Mouse (Mus musculus) heart, embryonic 12.5 days (tissue): Measurements from ENCODE around the gene Cryz. TPM values are rescaled to one million over a fixed set of nuclear protein-coding genes. Genes with fewer than 3 reads are reported as not detected.

ENCODE experiments used
- ATAC-seq: fragments of 200-750 bp; cut with Nextera tagmentation; 2 replicates; pipeline ENCODE4 v1.8.0; 2017; ENCODE audit warnings: moderate TSS enrichment, moderate library complexity; ENCODE audit not compliant: insufficient number of reproducible peaks, low FRiP score
- H3K27ac ChIP-seq: fragments of 300-500 bp; sonication (generic); 2 replicates; pipeline ENCODE4 v1.5.1; 2016; ENCODE audit warnings: mild to moderate bottlenecking, moderate library complexity; ENCODE audit not compliant: poor library complexity, severe bottlenecking
- H3K27me3 ChIP-seq: fragments of 300-500 bp; sonication (generic); replicated peaks from 2 replicates; pipeline ENCODE4 v1.6.1; 2016; ENCODE audit warnings: mild to moderate bottlenecking, moderate library complexity
- H3K36me3 ChIP-seq: fragments of 300-500 bp; sonication (generic); 2 replicates; pipeline ENCODE4 v1.6.1; 2016; ENCODE audit warnings: mild to moderate bottlenecking, moderate library complexity
- H3K4me1 ChIP-seq: fragments of 300-500 bp; sonication (generic); replicated peaks from 2 replicates; pipeline ENCODE4 v1.6.1; 2016; ENCODE audit warnings: mild to moderate bottlenecking
- H3K4me2 ChIP-seq: fragments of 300-500 bp; sonication (generic); 2 replicates; pipeline ENCODE4 v1.6.1; 2016; ENCODE audit warnings: mild to moderate bottlenecking, moderate library complexity
- H3K4me3 ChIP-seq: fragments of 300-500 bp; sonication (generic); 2 replicates; pipeline ENCODE4 v1.5.1; 2016; ENCODE audit warnings: mild to moderate bottlenecking
- H3K9ac ChIP-seq: fragments of 300-500 bp; sonication (generic); 2 replicates; pipeline ENCODE4 v1.6.1; 2016; ENCODE audit warnings: mild to moderate bottlenecking, moderate library complexity
- H3K9me3 ChIP-seq: fragments of 300-500 bp; sonication (generic); replicated peaks from 2 replicates; pipeline ENCODE4 v1.6.1; 2016; ENCODE audit warnings: mild to moderate bottlenecking, moderate library complexity
- WGBS: fragments of 180-500 bp; shearing (Covaris S2); methylation state at CpG from one replicate; pipeline ENCODE4 v1.1.7; 2016; 5-methylcytosine and 5-hydroxymethylcytosine counted together
- polyA plus RNA-seq: library from polyadenylated mRNA; unstranded; fragments of >200 nt; fragmentation: Nextera tagmentation; extraction: Ambion mirVana; gene quantifications from 2 replicates; pipeline ENCODE4 v1.2.1, GENCODE M21; 2016

The Cryz gene
- polyA plus RNA-seq, result 10.5 and 12.1 TPM in 2 replicates

- peak within 1 kb of the TSS; percentile 96 for H3K27ac ChIP-seq
- H3K9ac ChIP-seq, result peak within 1 kb of the TSS; percentile 91
- H3K4me1 ChIP-seq, result peaks cover 8% of the 10 kb centered on the region
- peak within 1 kb of the TSS; percentile 96 for H3K4me3 ChIP-seq
- peak; percentile 84 for ATAC-seq
- peaks cover 29% of the 10 kb centered on the region for H3K36me3 ChIP-seq
- H3K9me3 ChIP-seq, result no peaks in the 10 kb centered on the region
- WGBS, result under 1% methylated on average over 25 of the region's 25 CpGs
- peak within 1 kb of the TSS; percentile 87 for H3K4me2 ChIP-seq
- no peaks in the 10 kb centered on the region for H3K27me3 ChIP-seq
These were observed at the start of gene Cryz for GRCm38 (mm10) chr3:154596488-154596933. Gene Cryz (plus strand): TSS chr3:154596711.

- Histone ChIP-seq H3K4me2 (peak overlapping the region; percentile 60), H3K27me3 (peaks cover 33% of the 10 kb centered on the region)
These were observed 48.7 kb upstream of the Cryz start for GRCm38 (mm10) chr3:154547549-154548426.

GRCm38 (mm10) chr3:154548868-154549301 lies 47.6 kb upstream of the Cryz start:
- ATAC-seq, result no peak
- Histone ChIP-seq H3K27ac (no peak overlapping the region), H3K4me3 (no peak overlapping the region), H3K36me3 (no peaks in the 10 kb centered on the region), H3K4me1 (peaks cover 11% of the 10 kb centered on the region), H3K27me3 (peaks cover 33% of the 10 kb centered on the region), H3K9ac (no peak overlapping the region), H3K9me3 (no peaks in the 10 kb centered on the region), H3K4me2 (0 out of 2 replicates have a peak overlapping the region, but pooled peaks have one; percentile 11)
- 20% methylated on average over 8 of the region's 8 CpGs for WGBS

More at GRCm38 (mm10) chr3:154547549-154548426, 48.7 kb upstream of the Cryz start:
- Histone ChIP-seq H3K4me1 (peaks cover 11% of the 10 kb centered on the region), H3K9ac (no peak overlapping the region), H3K27ac (no peak overlapping the region), H3K4me3 (peak overlapping the region; percentile 35), H3K36me3 (no peaks in the 10 kb centered on the region), H3K9me3 (no peaks in the 10 kb centered on the region)
- ATAC-seq, result no peak
- WGBS, result 8% methylated on average over 20 of the region's 20 CpGs

GRCm38 (mm10) chr3:154550326-154551034 lies 46.0 kb upstream of the Cryz start:
- peaks cover 28% of the 10 kb centered on the region for H3K27me3 ChIP-seq
- ATAC-seq, result no peak
- H3K9me3 ChIP-seq, result no peaks in the 10 kb centered on the region

GRCm38 (mm10) chr3:154551035-154551411 lies 45.5 kb upstream of the Cryz start:
- no peaks in the 10 kb centered on the region for H3K36me3 ChIP-seq
- H3K9me3 ChIP-seq, result no peaks in the 10 kb centered on the region
- no peak overlapping the region for H3K27ac ChIP-seq
- no peak overlapping the region for H3K4me2 ChIP-seq
- no peak overlapping the region for H3K4me3 ChIP-seq
- H3K4me1 ChIP-seq, result peaks cover 11% of the 10 kb centered on the region
- no peak for ATAC-seq
- peaks cover 25% of the 10 kb centered on the region for H3K27me3 ChIP-seq
- 60% methylated on average over 5 of the region's 5 CpGs for WGBS
- no peak overlapping the region for H3K9ac ChIP-seq

More at GRCm38 (mm10) chr3:154550326-154551034, 46.0 kb upstream of the Cryz start:
- no peak overlapping the region for H3K27ac ChIP-seq
- H3K4me3 ChIP-seq, result no peak overlapping the region
- H3K4me1 ChIP-seq, result peaks cover 11% of the 10 kb centered on the region
- H3K36me3 ChIP-seq, result no peaks in the 10 kb centered on the region
- WGBS, result 58% methylated on average over 17 of the region's 17 CpGs
- H3K4me2 ChIP-seq, result no peak overlapping the region
- H3K9ac ChIP-seq, result no peak overlapping the region

- no peak overlapping the region for H3K9ac ChIP-seq
- H3K36me3 ChIP-seq, result no peaks in the 10 kb centered on the region
- H3K4me3 ChIP-seq, result no peak overlapping the region
- H3K4me2 ChIP-seq, result no peak overlapping the region
- H3K27me3 ChIP-seq, result no peaks in the 10 kb centered on the region; the same call in 1 of the 2 replicates
- H3K4me1 ChIP-seq, result peaks cover 7% of the 10 kb centered on the region; the same call in 1 of the 2 replicates
- no peaks in the 10 kb centered on the region for H3K9me3 ChIP-seq
- no peak overlapping the region for H3K27ac ChIP-seq
- 88% methylated on average over 3 of the region's 3 CpGs for WGBS
- ATAC-seq, result no peak
These were observed 34.3 kb upstream of the Cryz start for GRCm38 (mm10) chr3:154562192-154562591.

- Histone ChIP-seq H3K9me3 (no peaks in the 10 kb centered on the region), H3K4me1 (peaks cover 7% of the 10 kb centered on the region; the same call in 1 of the 2 replicates), H3K4me2 (no peak overlapping the region), H3K27ac (no peak overlapping the region), H3K9ac (no peak overlapping the region), H3K36me3 (no peaks in the 10 kb centered on the region), H3K27me3 (peaks cover 6% of the 10 kb centered on the region; the same call in 1 of the 2 replicates), H3K4me3 (no peak overlapping the region)
- no peak for ATAC-seq
- WGBS, result 63% methylated on average over 3 of the region's 3 CpGs
These were observed 31.1 kb upstream of the Cryz start for GRCm38 (mm10) chr3:154565437-154565836.

GRCm38 (mm10) chr3:154570029-154570575 lies 26.4 kb upstream of the Cryz start:
- Histone ChIP-seq H3K4me1 (peaks cover 5% of the 10 kb centered on the region), H3K27me3 (peaks cover 9% of the 10 kb centered on the region; the same call in 1 of the 2 replicates), H3K27ac (no peak overlapping the region), H3K9ac (no peak overlapping the region), H3K4me3 (no peak overlapping the region), H3K9me3 (no peaks in the 10 kb centered on the region), H3K36me3 (no peaks in the 10 kb centered on the region), H3K4me2 (peak overlapping the region; percentile 14; the same call in 1 of the 2 replicates)
- WGBS, result 53% methylated on average over 14 of the region's 14 CpGs
- no peak for ATAC-seq

- H3K36me3 ChIP-seq, result no peaks in the 10 kb centered on the region
- H3K9ac ChIP-seq, result 0 out of 2 replicates have a peak overlapping the region, but pooled peaks have one; percentile 23
- no peak overlapping the region for H3K27ac ChIP-seq
- H3K4me1 ChIP-seq, result peaks cover 5% of the 10 kb centered on the region
- peak overlapping the region; percentile 32 for H3K4me3 ChIP-seq
- 5% methylated on average over 12 of the region's 12 CpGs for WGBS
- H3K4me2 ChIP-seq, result peak overlapping the region; percentile 67
- no peaks in the 10 kb centered on the region for H3K9me3 ChIP-seq
- peaks cover 9% of the 10 kb centered on the region; the same call in 1 of the 2 replicates for H3K27me3 ChIP-seq
- 0 out of 2 replicates have a peak, but pooled peaks have one; percentile 11 for ATAC-seq
These were observed 25.7 kb upstream of the Cryz start for GRCm38 (mm10) chr3:154570786-154571185.

GRCm38 (mm10) chr3:154572341-154572972 lies 24.1 kb upstream of the Cryz start:
- Histone ChIP-seq H3K9me3 (no peaks in the 10 kb centered on the region), H3K27me3 (peaks cover 9% of the 10 kb centered on the region; the same call in 1 of the 2 replicates), H3K4me3 (no peak overlapping the region), H3K4me2 (peak overlapping the region; percentile 44; the same call in 1 of the 2 replicates), H3K27ac (no peak overlapping the region), H3K36me3 (no peaks in the 10 kb centered on the region), H3K9ac (peak overlapping the region; percentile 54; the same call in 1 of the 2 replicates), H3K4me1 (peaks cover 5% of the 10 kb centered on the region)
- ATAC-seq, result no peak
- WGBS, result 12% methylated on average over 12 of the region's 12 CpGs
